Mouse (Mus musculus): ENCODE data around the gene Tars2. TPM values are rescaled to one million over a fixed set of nuclear protein-coding genes. Genes with fewer than 3 reads are reported as not detected.
"Not testable (repeated sequence)": the region's sequence is repeated elsewhere in the genome, so short reads cannot be mapped to it uniquely, and the experiment has no call there.

The Tars2 gene
- 49.2 and 51.1 TPM in 2 replicates for polyA plus RNA-seq (2015; fragmentation: Nextera tagmentation; extraction: Ambion mirVana)

- Histone ChIP-seq H3K4me1 (no peaks in the 10 kb centered on the region), H3K9ac (no peak within 1 kb of the TSS), H3K9me3 (no peaks in the 10 kb centered on the region), H3K36me3 (replicated peaks) (peaks cover 15% of the 10 kb centered on the region), H3K4me3 (no peak within 1 kb of the TSS), H3K27ac (no peak within 1 kb of the TSS), H3K4me2 (no peak within 1 kb of the TSS), H3K27me3 (replicated peaks) (no peaks in the 10 kb centered on the region)
- ATAC-seq (replicated peaks) = no peak
- WGBS = 89% methylated on average over 6 of the region's 6 CpGs
These were observed at the start of gene Tars2 for GRCm38 (mm10) chr3:95760106-95760505. Tars2 (minus strand) TSS chr3:95760206.

GRCm38 (mm10) chr3:95808384-95808783 lies 48.4 kb upstream of the Tars2 start:
- Histone ChIP-seq H3K27ac (no peak overlapping the region), H3K9ac (no peak overlapping the region), H3K36me3 (replicated peaks) (0 out of 2 replicates have a peak, but pooled peaks cover 6% of the 10 kb centered on the region), H3K27me3 (replicated peaks) (no peaks in the 10 kb centered on the region), H3K4me1 (no peaks in the 10 kb centered on the region), H3K4me2 (no peak overlapping the region), H3K9me3 (no peaks in the 10 kb centered on the region), H3K4me3 (no peak overlapping the region)
- WGBS = 67% methylated on average over 2 of the region's 2 CpGs
- no peak for ATAC-seq (replicated peaks)

GRCm38 (mm10) chr3:95807630-95808029 lies 47.6 kb upstream of the Tars2 start:
- H3K9ac ChIP-seq; H3K36me3 ChIP-seq (replicated peaks); H3K27me3 ChIP-seq (replicated peaks); H3K27ac ChIP-seq; ATAC-seq (replicated peaks); H3K4me3 ChIP-seq; H3K4me1 ChIP-seq; H3K4me2 ChIP-seq; H3K9me3 ChIP-seq: not testable (repeated sequence)
- WGBS = 88% methylated on average over 6 of the region's 6 CpGs

GRCm38 (mm10) chr3:95806677-95807076 lies 46.7 kb upstream of the Tars2 start:
- Histone ChIP-seq H3K4me3 (no peak overlapping the region), H3K36me3 (replicated peaks) (0 out of 2 replicates have a peak, but pooled peaks cover 6% of the 10 kb centered on the region), H3K9ac (no peak overlapping the region), H3K27ac (no peak overlapping the region), H3K9me3 (no peaks in the 10 kb centered on the region), H3K27me3 (replicated peaks) (no peaks in the 10 kb centered on the region), H3K4me1 (no peaks in the 10 kb centered on the region), H3K4me2 (no peak overlapping the region)
- 97% methylated on average over 1 of the region's 1 CpGs for WGBS
- no peak for ATAC-seq (replicated peaks)

GRCm38 (mm10) chr3:95803851-95804250 lies 43.8 kb upstream of the Tars2 start:
- Histone ChIP-seq H3K4me3 (no peak overlapping the region), H3K27me3 (replicated peaks) (no peaks in the 10 kb centered on the region), H3K36me3 (replicated peaks) (0 out of 2 replicates have a peak, but pooled peaks cover 6% of the 10 kb centered on the region), H3K9me3 (no peaks in the 10 kb centered on the region), H3K4me2 (no peak overlapping the region), H3K9ac (no peak overlapping the region), H3K4me1 (no peaks in the 10 kb centered on the region), H3K27ac (no peak overlapping the region)
- WGBS = 96% methylated on average over 4 of the region's 4 CpGs
- ATAC-seq (replicated peaks) = no peak

GRCm38 (mm10) chr3:95798756-95799155 lies 38.8 kb upstream of the Tars2 start:
- no peak overlapping the region for H3K4me2 ChIP-seq
- no peak overlapping the region for H3K4me3 ChIP-seq
- ATAC-seq (replicated peaks) = no peak
- no peaks in the 10 kb centered on the region for H3K9me3 ChIP-seq
- no peak overlapping the region for H3K27ac ChIP-seq
- no peaks in the 10 kb centered on the region for H3K4me1 ChIP-seq
- no peaks in the 10 kb centered on the region for H3K36me3 ChIP-seq (replicated peaks)
- H3K9ac ChIP-seq = no peak overlapping the region
- no peaks in the 10 kb centered on the region for H3K27me3 ChIP-seq (replicated peaks)
- WGBS = 88% methylated on average over 4 of the region's 4 CpGs

GRCm38 (mm10) chr3:95794299-95794698 lies 34.3 kb upstream of the Tars2 start:
- ATAC-seq (replicated peaks) = no peak
- H3K4me3 ChIP-seq = no peak overlapping the region
- H3K9ac ChIP-seq = no peak overlapping the region
- WGBS = 84% methylated on average over 1 of the region's 1 CpGs
- no peak overlapping the region for H3K27ac ChIP-seq
- H3K36me3 ChIP-seq (replicated peaks) = no peaks in the 10 kb centered on the region
- no peaks in the 10 kb centered on the region for H3K27me3 ChIP-seq (replicated peaks)
- H3K4me2 ChIP-seq = no peak overlapping the region
- no peaks in the 10 kb centered on the region for H3K4me1 ChIP-seq
- no peaks in the 10 kb centered on the region for H3K9me3 ChIP-seq

GRCm38 (mm10) chr3:95793662-95794061 lies 33.7 kb upstream of the Tars2 start:
- H3K4me2 ChIP-seq = no peak overlapping the region
- H3K4me3 ChIP-seq = no peak overlapping the region
- ATAC-seq (replicated peaks) = no peak
- H3K27me3 ChIP-seq (replicated peaks) = no peaks in the 10 kb centered on the region
- H3K9ac ChIP-seq = no peak overlapping the region
- H3K4me1 ChIP-seq = no peaks in the 10 kb centered on the region
- no peaks in the 10 kb centered on the region for H3K36me3 ChIP-seq (replicated peaks)
- WGBS = 83% methylated on average over 2 of the region's 2 CpGs
- H3K9me3 ChIP-seq = no peaks in the 10 kb centered on the region
- H3K27ac ChIP-seq = no peak overlapping the region

- ATAC-seq (replicated peaks) = no peak
- Histone ChIP-seq H3K27me3 (replicated peaks) (no peaks in the 10 kb centered on the region), H3K9me3 (no peaks in the 10 kb centered on the region), H3K9ac (no peak overlapping the region), H3K4me3 (no peak overlapping the region), H3K4me1 (no peaks in the 10 kb centered on the region), H3K27ac (no peak overlapping the region), H3K36me3 (replicated peaks) (peaks cover 32% of the 10 kb centered on the region), H3K4me2 (no peak overlapping the region)
- 94% methylated on average over 4 of the region's 4 CpGs for WGBS
These were observed 25.5 kb upstream of the Tars2 start for GRCm38 (mm10) chr3:95785501-95785900.

- Histone ChIP-seq H3K27ac (no peak overlapping the region), H3K36me3 (replicated peaks) (peaks cover 32% of the 10 kb centered on the region), H3K27me3 (replicated peaks) (no peaks in the 10 kb centered on the region), H3K4me3 (no peak overlapping the region), H3K9ac (no peak overlapping the region), H3K9me3 (no peaks in the 10 kb centered on the region), H3K4me2 (no peak overlapping the region), H3K4me1 (no peaks in the 10 kb centered on the region)
- no peak for ATAC-seq (replicated peaks)
These were observed 12.0 kb upstream of the Tars2 start for GRCm38 (mm10) chr3:95771985-95772384.

GRCm38 (mm10) chr3:95765534-95765933 lies 5.5 kb upstream of the Tars2 start:
- no peak overlapping the region for H3K27ac ChIP-seq
- peaks cover 34% of the 10 kb centered on the region for H3K36me3 ChIP-seq (replicated peaks)
- no peak overlapping the region for H3K4me3 ChIP-seq
- WGBS = 91% methylated on average over 10 of the region's 10 CpGs
- H3K4me2 ChIP-seq = no peak overlapping the region
- no peaks in the 10 kb centered on the region for H3K27me3 ChIP-seq (replicated peaks)
- H3K9ac ChIP-seq = no peak overlapping the region
- H3K4me1 ChIP-seq = no peaks in the 10 kb centered on the region
- no peak for ATAC-seq (replicated peaks)
- H3K9me3 ChIP-seq = no peaks in the 10 kb centered on the region

GRCm38 (mm10) chr3:95763811-95764210 lies 3.8 kb upstream of the Tars2 start:
- H3K4me2 ChIP-seq = no peak overlapping the region
- no peaks in the 10 kb centered on the region for H3K27me3 ChIP-seq (replicated peaks)
- H3K9ac ChIP-seq = no peak overlapping the region
- no peaks in the 10 kb centered on the region for H3K9me3 ChIP-seq
- 73% methylated on average over 10 of the region's 10 CpGs for WGBS
- no peak overlapping the region for H3K4me3 ChIP-seq
- no peak for ATAC-seq (replicated peaks)
- H3K4me1 ChIP-seq = no peaks in the 10 kb centered on the region
- peaks cover 34% of the 10 kb centered on the region for H3K36me3 ChIP-seq (replicated peaks)
- H3K27ac ChIP-seq = no peak overlapping the region

GRCm38 (mm10) chr3:95762961-95763360 lies 3.0 kb upstream of the Tars2 start:
- Histone ChIP-seq H3K4me3 (no peak overlapping the region), H3K9me3 (no peaks in the 10 kb centered on the region), H3K27ac (no peak overlapping the region), H3K4me2 (no peak overlapping the region), H3K9ac (no peak overlapping the region), H3K27me3 (replicated peaks) (no peaks in the 10 kb centered on the region), H3K36me3 (replicated peaks) (peaks cover 28% of the 10 kb centered on the region), H3K4me1 (no peaks in the 10 kb centered on the region)
- no peak for ATAC-seq (replicated peaks)
- whole genome bisulfite sequencing = 45% methylated on average over 6 of the region's 6 CpGs

All from midbrain, embryonic 15.5 days (tissue).